Mouse (Mus musculus) liver, embryonic 15.5 days (tissue): ENCODE results near the gene Tspoap1. TPM values are rescaled to one million over a fixed set of nuclear protein-coding genes. Genes with fewer than 3 reads are reported as not detected.

ENCODE experiments used
- ATAC-seq: fragments of 200-750 bp; cut with Nextera tagmentation; 2 replicates; pipeline ENCODE4 v1.8.0; 2017; ENCODE audit warnings: moderate number of reproducible peaks, mild to moderate bottlenecking, moderate library complexity; ENCODE audit not compliant: insufficient read depth
- H3K27ac ChIP-seq: fragments of 300-500 bp; sonication (generic); replicated peaks from 2 replicates; pipeline ENCODE4 v1.5.1; 2015; ENCODE audit warnings: mild to moderate bottlenecking, inconsistent platforms
- H3K27me3 ChIP-seq: fragments of 300-500 bp; sonication (generic); 2 replicates; pipeline ENCODE4 v1.6.1; 2015; ENCODE audit warnings: mild to moderate bottlenecking, inconsistent platforms
- H3K36me3 ChIP-seq: fragments of 300-500 bp; sonication (generic); replicated peaks from 2 replicates; pipeline ENCODE4 v1.6.1; 2015; ENCODE audit warnings: moderate library complexity, mild to moderate bottlenecking, inconsistent platforms
- H3K4me1 ChIP-seq: fragments of 300-500 bp; sonication (generic); replicated peaks from 2 replicates; pipeline ENCODE4 v1.6.1; 2015; ENCODE audit warnings: inconsistent platforms
- H3K4me2 ChIP-seq: fragments of 300-500 bp; sonication (generic); 2 replicates; pipeline ENCODE4 v1.6.1; 2015; ENCODE audit warnings: moderate library complexity, mild to moderate bottlenecking, inconsistent platforms
- H3K4me3 ChIP-seq: fragments of 300-500 bp; sonication (generic); replicated peaks from 2 replicates; pipeline ENCODE4 v1.5.1; 2015; ENCODE audit warnings: mild to moderate bottlenecking, inconsistent platforms
- H3K9ac ChIP-seq: fragments of 300-500 bp; sonication (generic); 2 replicates; pipeline ENCODE4 v1.6.1; 2015; ENCODE audit warnings: moderate library complexity, mild to moderate bottlenecking, inconsistent platforms
- H3K9me3 ChIP-seq: fragments of 300-500 bp; sonication (generic); replicated peaks from 2 replicates; pipeline ENCODE4 v1.6.1; 2016; ENCODE audit warnings: inconsistent platforms
- WGBS: fragments of 180-500 bp; shearing (Covaris S2); methylation state at CpG from one replicate; pipeline ENCODE4 v1.1.7; 2015; ENCODE audit warnings: mixed read lengths; ENCODE audit not compliant: insufficient replicate concordance; 5-methylcytosine and 5-hydroxymethylcytosine counted together
- polyA plus RNA-seq: library from polyadenylated mRNA; unstranded; fragments of >200 nt; fragmentation: Nextera tagmentation; extraction: Ambion mirVana; gene quantifications from 2 replicates; pipeline ENCODE4 v1.2.1, GENCODE M21; 2015

The Tspoap1 gene
- polyA plus RNA-seq, 1 experiment from 2014 or later, result 3.3 TPM

DNA sequence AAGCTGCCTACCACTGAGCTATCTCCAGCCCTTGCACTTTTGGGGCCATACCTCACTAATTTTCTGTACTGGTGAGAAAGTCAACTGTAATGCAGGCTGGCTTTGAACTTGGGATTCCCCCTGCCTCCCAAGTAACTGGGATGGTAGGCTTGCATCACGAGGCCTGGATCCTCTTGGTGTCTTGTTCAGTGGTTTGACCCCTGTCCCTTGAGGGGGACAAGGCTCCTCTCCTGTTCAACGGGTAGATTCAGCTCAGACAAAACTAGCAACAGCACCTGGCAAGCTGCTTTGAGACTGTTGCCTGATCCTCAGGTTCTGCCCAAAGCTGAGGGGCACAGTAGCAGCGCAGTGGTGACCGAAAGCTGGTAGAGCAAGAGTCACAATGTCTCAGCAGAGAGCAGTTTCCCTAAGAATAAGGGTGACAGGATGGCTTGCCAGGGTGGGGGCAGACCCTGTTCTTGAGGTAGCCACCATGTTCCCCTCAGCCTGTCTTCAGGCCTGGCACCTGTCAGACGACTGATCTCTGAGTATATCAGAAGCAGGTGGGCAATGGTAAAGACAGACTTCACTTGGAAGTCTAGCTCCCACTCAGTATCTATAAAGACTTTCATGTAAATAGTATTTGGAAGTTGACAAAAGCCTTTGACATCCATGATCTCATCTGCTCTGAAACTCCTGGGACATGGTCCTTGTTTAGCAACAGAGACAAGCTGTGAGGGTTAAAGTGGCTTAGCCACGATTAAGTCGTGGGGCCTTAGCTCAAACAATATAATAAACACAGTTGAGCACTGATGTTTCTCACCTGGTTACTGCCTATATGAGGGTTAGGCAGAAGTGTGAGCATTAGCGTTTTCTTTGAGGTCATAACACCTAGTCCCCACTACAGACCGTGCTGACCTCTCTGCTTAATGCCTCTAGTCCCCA lies 14.4 kb upstream of the Tspoap1 start:
- H3K4me3 ChIP-seq, result no peak overlapping the region
- no peak overlapping the region for H3K4me2 ChIP-seq
- no peak overlapping the region for H3K9ac ChIP-seq
- peak overlapping the region; percentile 51 for H3K27ac ChIP-seq
- H3K36me3 ChIP-seq, result peaks cover 49% of the 10 kb centered on the region
- 78% methylated on average over 9 of the region's 9 CpGs for WGBS
- peaks cover 53% of the 10 kb centered on the region for H3K4me1 ChIP-seq
- no peaks in the 10 kb centered on the region for H3K27me3 ChIP-seq
- H3K9me3 ChIP-seq, result no peaks in the 10 kb centered on the region
- no peak for ATAC-seq

DNA sequence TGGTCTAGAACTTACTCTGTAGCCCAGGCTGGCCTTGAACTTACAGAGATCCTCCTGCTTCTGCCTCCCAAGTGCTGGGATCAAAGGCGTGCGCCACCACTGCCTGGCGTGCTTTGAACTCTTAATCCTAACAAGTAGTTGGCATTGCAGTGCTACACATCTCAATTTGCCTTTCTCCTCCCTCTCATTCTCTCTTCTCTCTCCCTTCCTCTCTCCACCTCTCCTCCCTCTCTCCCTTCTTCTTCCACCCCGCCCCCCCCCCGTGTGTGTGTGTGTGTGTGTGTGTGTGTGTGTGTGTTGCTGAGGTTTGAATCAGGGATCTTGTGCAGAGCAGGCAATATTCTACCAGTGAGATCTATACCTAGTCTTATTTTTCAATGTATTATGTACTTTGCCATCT lies 13.0 kb upstream of the Tspoap1 start:
- WGBS, result 89% methylated on average over 5 of the region's 5 CpGs
- Histone ChIP-seq H3K27ac (peak overlapping the region; percentile 98), H3K27me3 (no peaks in the 10 kb centered on the region)

DNA sequence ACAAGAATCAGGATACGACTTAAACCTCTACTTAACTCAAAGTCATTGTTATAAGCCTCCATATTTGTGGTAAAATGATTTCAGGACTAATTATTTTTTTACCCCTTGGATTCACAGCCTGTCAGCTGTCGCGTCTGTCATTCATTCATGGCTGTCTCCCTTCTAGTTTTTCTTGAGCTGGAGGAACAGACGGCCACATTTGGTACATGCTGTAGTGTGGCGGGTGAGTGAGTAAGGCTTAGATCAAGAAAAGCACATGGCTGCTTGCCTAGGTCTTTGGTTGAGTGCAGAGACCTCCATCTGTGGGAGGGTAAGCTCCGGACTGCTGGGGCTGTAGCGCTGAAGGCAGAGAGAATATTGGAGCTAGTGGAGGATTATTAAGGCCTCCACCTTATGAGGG lies 12.6 kb upstream of the Tspoap1 start:
- H3K4me2 ChIP-seq, result peak overlapping the region; percentile 78
- 83% methylated on average over 7 of the region's 7 CpGs for WGBS

More for the DNA sequence above, 13.0 kb upstream of the Tspoap1 start:
- H3K4me2 ChIP-seq, result peak overlapping the region; percentile 78; the same call in 1 of the 2 replicates
- H3K4me1 ChIP-seq, result peaks cover 64% of the 10 kb centered on the region
- no peak overlapping the region for H3K4me3 ChIP-seq
- H3K9me3 ChIP-seq, result no peaks in the 10 kb centered on the region
- no peak overlapping the region for H3K9ac ChIP-seq
- H3K36me3 ChIP-seq, result peaks cover 35% of the 10 kb centered on the region
- no peak for ATAC-seq

DNA sequence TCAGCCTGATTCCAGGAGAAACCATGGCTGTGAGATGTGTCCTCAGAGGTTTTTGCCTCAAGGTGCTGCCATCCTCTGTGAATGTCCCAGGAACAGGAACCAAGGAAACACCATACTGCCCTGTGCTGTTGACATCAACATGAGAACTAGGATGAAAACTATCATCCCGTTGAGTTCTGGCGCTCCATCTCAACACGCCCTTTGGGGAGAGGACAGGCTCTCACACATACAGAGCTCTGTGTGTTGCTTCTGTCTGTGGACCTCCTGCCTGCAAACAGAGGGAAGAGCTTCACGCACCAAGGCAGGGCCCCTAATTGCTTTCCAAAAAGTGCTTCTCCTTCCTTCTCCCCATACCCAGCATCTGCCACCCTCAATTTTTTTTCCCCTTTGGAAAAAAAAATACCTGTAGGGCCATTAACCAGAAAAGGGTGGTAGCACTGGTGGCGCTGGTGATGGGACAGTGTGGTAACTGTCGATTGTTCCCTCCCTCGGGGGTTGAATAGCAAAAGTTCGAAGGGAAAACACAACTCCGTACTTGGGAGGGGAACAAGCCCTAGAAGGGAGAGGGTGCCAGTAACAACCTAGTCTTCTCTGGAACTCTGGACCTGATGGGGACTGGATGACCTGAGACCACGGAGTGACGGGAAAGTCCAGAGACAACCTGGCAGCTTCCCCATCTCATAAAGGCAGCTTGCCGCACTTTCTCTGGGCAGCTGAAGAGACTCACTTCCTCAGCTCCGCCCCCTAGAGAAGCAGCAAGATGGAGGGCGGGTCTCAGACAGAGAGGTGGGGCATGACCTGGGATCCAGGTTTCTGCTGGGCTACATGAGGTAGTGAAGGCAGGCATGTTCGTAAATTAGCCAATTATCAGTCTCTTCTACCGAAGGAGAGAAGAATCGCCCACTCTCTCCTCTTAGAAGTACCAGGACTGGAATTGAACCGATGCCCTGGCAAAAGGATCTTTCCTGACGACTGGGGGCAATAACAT lies 11.9 kb upstream of the Tspoap1 start:
- ATAC-seq, result peak; percentile 55
- Histone ChIP-seq H3K4me2 (peak overlapping the region; percentile 78), H3K4me3 (peak overlapping the region; percentile 54), H3K9me3 (no peaks in the 10 kb centered on the region), H3K27me3 (no peaks in the 10 kb centered on the region), H3K9ac (peak overlapping the region; percentile 71), H3K27ac (peak overlapping the region; percentile 98), H3K4me1 (peaks cover 75% of the 10 kb centered on the region), H3K36me3 (peaks cover 24% of the 10 kb centered on the region)
- WGBS, result 12% methylated on average over 19 of the region's 19 CpGs

More for the DNA sequence above, 12.6 kb upstream of the Tspoap1 start:
- H3K27ac ChIP-seq, result peak overlapping the region; percentile 98
- H3K4me1 ChIP-seq, result peaks cover 68% of the 10 kb centered on the region
- no peaks in the 10 kb centered on the region for H3K9me3 ChIP-seq
- 0 out of 2 replicates have a peak overlapping the region, but pooled peaks have one; percentile 54 for H3K4me3 ChIP-seq
- peaks cover 31% of the 10 kb centered on the region for H3K36me3 ChIP-seq
- peak overlapping the region; percentile 71 for H3K9ac ChIP-seq
- H3K27me3 ChIP-seq, result no peaks in the 10 kb centered on the region
- ATAC-seq, result no peak

DNA sequence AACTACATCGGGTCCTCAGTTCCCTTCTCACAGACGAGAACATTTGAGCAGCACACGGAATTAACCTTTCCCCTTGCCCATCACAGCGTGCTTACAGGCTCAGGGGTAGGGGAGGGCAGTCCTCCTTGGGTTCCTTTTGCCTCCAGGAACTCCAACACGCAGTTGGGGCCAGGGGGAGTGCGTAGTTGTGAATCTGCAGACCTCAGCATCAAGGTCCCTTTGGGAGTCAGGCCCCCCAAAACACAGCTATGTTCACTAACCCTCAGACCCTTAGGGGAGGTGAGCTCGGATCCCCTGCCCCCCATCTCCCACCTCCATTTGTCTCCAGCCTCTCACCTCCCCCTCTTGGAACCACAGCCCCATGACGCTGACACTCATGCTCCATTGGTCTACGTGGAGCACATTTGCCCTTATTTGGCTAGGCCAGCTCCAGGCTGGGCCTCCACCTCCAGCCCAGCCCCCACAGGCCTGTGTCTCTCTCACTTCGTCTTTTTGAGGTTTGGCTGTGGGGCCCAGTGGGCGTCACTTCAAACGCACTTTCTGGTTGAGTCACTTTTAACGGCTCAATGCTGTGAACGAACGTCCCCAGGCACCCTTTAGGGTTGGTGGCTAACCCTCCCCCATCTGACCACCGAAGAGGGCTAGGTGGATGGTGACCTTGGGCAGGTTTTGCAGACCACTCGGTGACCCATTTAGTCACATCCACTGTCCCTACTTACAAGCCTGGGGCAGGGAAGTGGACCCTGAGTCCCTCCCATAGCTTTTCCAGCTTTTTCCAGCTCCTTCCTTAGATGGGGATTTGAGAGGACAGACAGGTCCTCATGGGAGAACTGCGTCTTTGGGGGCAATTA lies 10.9 kb upstream of the Tspoap1 start:
- H3K9me3 ChIP-seq, result no peaks in the 10 kb centered on the region
- 8% methylated on average over 18 of the region's 18 CpGs for WGBS
- peaks cover 85% of the 10 kb centered on the region for H3K4me1 ChIP-seq
- no peaks in the 10 kb centered on the region for H3K27me3 ChIP-seq
- H3K4me2 ChIP-seq, result peak overlapping the region; percentile 78
- peak overlapping the region; percentile 54 for H3K4me3 ChIP-seq
- peak; percentile 79 for ATAC-seq
- peak overlapping the region; percentile 71 for H3K9ac ChIP-seq
- H3K36me3 ChIP-seq, result peaks cover 14% of the 10 kb centered on the region
- H3K27ac ChIP-seq, result peak overlapping the region; percentile 98

DNA sequence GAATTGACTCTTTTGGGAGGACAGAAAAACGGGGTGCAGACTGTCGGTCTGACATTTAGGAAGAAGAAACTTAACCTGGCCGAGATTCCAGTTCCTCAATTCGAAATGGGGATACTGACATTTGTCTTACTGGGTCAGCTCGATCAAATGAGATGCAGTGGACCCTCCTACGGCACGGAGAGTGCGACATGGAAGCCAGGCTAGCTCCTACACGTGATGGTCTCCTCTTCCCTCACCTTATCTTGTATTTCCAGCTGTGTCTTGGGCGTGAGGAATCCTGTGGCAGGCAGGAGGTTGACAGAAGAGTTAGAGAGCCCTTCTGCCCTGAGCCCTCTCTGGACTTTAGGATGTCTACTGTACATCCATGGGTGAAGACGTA lies 10.3 kb upstream of the Tspoap1 start:
- Histone ChIP-seq H3K9me3 (no peaks in the 10 kb centered on the region), H3K36me3 (peaks cover 8% of the 10 kb centered on the region), H3K4me3 (peak overlapping the region; percentile 54), H3K4me2 (peak overlapping the region; percentile 78), H3K9ac (peak overlapping the region; percentile 71), H3K27ac (peak overlapping the region; percentile 98), H3K27me3 (no peaks in the 10 kb centered on the region), H3K4me1 (peaks cover 88% of the 10 kb centered on the region)
- 13% methylated on average over 11 of the region's 11 CpGs for WGBS
- ATAC-seq, result peak; percentile 74

DNA sequence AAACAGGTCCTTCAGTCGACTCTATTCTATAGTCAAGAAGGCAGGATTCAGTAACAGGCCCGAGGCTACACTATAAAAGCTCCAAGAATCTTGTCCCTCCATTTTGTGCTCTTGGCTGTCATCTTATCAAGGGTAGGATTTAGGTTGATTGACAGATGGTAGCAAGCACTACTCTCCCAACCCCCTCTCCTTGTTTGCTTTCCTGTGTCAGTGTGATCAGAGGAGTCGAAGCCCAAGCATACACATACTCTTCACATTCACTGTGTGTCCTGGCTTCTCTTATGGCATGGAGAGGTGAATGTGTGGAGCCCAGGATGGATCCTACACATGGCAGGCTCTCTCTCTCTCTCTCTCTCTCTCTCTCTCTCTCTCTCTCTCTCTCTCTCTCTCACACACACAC lies 9.8 kb upstream of the Tspoap1 start:
- peak overlapping the region; percentile 71 for H3K9ac ChIP-seq
- no peaks in the 10 kb centered on the region for H3K9me3 ChIP-seq
- WGBS, result 14% methylated on average over 3 of the region's 3 CpGs
- ATAC-seq, result peak; percentile 14
- peaks cover 3% of the 10 kb centered on the region; the same call in 1 of the 2 replicates for H3K36me3 ChIP-seq
- H3K4me3 ChIP-seq, result peak overlapping the region; percentile 54
- H3K4me2 ChIP-seq, result peak overlapping the region; percentile 78
- H3K27me3 ChIP-seq, result no peaks in the 10 kb centered on the region
- peak overlapping the region; percentile 98 for H3K27ac ChIP-seq
- H3K4me1 ChIP-seq, result peaks cover 91% of the 10 kb centered on the region

DNA sequence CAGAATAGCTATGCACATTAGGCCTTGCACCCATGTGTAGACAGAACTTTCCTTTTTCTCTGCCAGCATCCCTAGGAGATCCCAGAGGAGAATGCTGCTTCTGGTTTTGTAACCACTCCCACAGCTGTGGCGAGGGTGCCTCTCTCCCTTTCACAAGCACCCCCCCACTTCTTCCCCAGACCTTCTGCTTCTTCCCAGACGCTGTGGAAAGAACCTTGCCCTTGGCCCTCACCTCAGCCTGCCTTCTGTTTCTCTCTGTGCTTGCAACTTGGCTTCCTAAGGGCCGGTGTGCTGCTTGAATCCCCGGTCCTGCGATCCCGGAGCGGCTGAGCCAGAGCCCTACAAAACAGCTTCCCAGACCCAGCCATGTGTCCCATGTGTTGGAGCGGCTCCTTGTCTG lies 9.3 kb upstream of the Tspoap1 start:
- H3K4me3 ChIP-seq, result peak overlapping the region; percentile 54
- peak overlapping the region; percentile 78 for H3K4me2 ChIP-seq
- peak overlapping the region; percentile 98 for H3K27ac ChIP-seq
- no peak for ATAC-seq
- H3K4me1 ChIP-seq, result peaks cover 91% of the 10 kb centered on the region
- H3K9me3 ChIP-seq, result no peaks in the 10 kb centered on the region
- H3K9ac ChIP-seq, result peak overlapping the region; percentile 71
- WGBS, result 28% methylated on average over 8 of the region's 8 CpGs
- H3K27me3 ChIP-seq, result no peaks in the 10 kb centered on the region
- H3K36me3 ChIP-seq, result no peaks in the 10 kb centered on the region

DNA sequence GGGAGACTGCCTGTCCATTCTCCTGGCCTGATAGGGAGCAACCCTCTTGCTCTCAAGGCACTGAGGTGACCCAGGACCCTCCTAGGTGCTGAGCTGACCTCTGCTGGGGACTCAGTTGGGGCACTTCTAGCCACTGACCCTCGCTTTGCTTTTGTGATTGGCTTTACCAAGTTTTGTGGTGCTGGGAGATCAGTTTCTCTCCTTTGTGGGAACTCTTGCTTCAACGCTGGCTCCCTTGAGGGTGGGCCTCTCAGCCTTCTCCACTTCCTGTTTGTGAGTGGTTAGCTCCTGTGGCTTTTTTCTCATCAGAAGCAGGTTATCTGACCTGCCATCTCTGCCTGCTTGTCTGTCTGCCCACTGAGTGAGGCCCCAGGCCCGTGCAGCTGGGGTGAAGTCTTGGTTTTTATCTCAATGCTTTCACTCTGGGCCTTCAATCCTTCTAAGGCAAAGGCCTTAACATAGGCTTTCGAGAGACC lies 8.8 kb upstream of the Tspoap1 start:
- ATAC-seq, result no peak
- no peaks in the 10 kb centered on the region for H3K27me3 ChIP-seq
- peak overlapping the region; percentile 71 for H3K9ac ChIP-seq
- peak overlapping the region; percentile 78 for H3K4me2 ChIP-seq
- peaks cover 86% of the 10 kb centered on the region for H3K4me1 ChIP-seq
- peak overlapping the region; percentile 54 for H3K4me3 ChIP-seq
- H3K9me3 ChIP-seq, result no peaks in the 10 kb centered on the region
- peaks cover under 1% of the 10 kb centered on the region for H3K36me3 ChIP-seq
- 9% methylated on average over 4 of the region's 4 CpGs for WGBS
- H3K27ac ChIP-seq, result peak overlapping the region; percentile 98

DNA sequence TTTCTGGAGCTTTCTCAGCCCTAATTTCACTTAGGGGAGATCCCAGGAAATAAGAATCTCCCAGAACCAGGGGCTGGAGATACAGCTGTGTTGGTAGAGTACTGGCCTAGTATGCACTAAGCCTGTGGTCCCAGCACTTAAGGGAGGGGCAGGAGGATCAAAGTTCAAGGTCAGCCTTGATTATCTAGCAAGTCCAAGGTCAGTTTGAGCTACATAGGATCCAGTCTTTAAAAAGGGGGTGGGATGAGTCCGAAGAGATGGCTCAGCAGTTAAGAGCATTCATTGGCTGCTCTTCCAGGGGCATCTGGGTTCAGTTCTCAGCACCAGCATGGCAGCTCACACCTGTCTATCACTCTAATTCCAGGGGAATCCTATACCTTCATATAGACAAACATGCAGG lies 8.0 kb upstream of the Tspoap1 start:
- H3K9ac ChIP-seq, result peak overlapping the region; percentile 71
- 29% methylated on average over 1 of the region's 1 CpGs for WGBS
- peak overlapping the region; percentile 98 for H3K27ac ChIP-seq
- H3K27me3 ChIP-seq, result no peaks in the 10 kb centered on the region
- ATAC-seq, result no peak
- H3K4me3 ChIP-seq, result peak overlapping the region; percentile 54
- peaks cover 9% of the 10 kb centered on the region for H3K36me3 ChIP-seq
- H3K4me1 ChIP-seq, result peaks cover 80% of the 10 kb centered on the region
- no peaks in the 10 kb centered on the region for H3K9me3 ChIP-seq
- peak overlapping the region; percentile 78 for H3K4me2 ChIP-seq
